Mouse (Mus musculus) megakaryocyte-erythroid progenitor cell, adult 5-6 weeks (primary cell): ENCODE measurements around the gene Fdps. TPM values are rescaled to one million over a fixed set of nuclear protein-coding genes. Genes with fewer than 3 reads are reported as not detected.

Experiments used
- ATAC-seq: replicated peaks from 2 replicates; pipeline ENCODE4 v1.8.0; 2016; ENCODE audit warnings: mild to moderate bottlenecking, inconsistent platforms; ENCODE audit not compliant: severe bottlenecking, poor library complexity, low FRiP score, low TSS enrichment
- total RNA-seq, 2 experiments: library from RNA; stranded (forward) in 1 of 2; stranded (reverse) in 1 of 2; fragments of 200-1000, 215-1000 nt in 1 of 2; fragments of >200 nt in 1 of 2; fragmentation: Nextera tagmentation in 1 of 2; gene quantifications; 2 replicates each; pipeline ENCODE4 v1.2.3; 2014 to 2017

Gene Fdps
- total RNA-seq (2014; fragmentation: Nextera tagmentation) (53.1 and 60.3 TPM in 2 replicates), total RNA-seq (2017) (102 and 125 TPM in 2 replicates)

DNA sequence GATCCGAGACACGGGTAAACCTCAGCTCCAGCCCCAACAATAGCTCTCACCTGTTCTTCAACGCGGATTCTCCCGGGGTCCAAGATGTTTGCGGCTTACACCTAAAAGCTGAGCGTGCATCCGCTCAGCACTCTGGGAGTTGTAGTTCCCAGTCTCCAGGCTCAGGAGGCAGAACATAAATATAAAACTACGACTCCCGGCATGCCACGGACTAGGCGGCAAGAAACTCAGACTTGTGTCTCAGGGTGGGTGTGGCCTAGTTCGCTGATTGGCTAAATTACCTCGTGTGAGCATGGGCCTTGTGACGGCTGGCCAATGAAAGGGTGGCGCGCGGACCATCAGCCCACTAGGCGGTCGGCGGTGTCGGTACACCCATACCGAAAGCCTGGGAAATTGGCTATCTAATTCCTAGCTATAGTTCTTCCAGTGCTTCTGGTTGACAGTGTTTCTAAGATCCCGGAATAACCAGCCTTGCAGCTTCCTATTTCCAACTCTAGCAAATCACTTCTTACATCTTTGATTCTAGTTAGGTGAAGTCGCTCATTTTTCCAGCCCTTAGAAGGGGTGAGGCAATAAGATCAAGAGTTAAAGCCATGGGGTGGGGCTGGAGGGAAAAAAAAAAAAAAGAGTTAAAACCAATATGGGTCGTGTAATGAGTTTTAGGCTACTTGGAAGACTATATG lies at the start of gene Fdps:
TSS of gene Fdps (minus strand) at position 148 of the 683 bp plus-strand sequence.
- peak; percentile 99 for ATAC-seq

DNA sequence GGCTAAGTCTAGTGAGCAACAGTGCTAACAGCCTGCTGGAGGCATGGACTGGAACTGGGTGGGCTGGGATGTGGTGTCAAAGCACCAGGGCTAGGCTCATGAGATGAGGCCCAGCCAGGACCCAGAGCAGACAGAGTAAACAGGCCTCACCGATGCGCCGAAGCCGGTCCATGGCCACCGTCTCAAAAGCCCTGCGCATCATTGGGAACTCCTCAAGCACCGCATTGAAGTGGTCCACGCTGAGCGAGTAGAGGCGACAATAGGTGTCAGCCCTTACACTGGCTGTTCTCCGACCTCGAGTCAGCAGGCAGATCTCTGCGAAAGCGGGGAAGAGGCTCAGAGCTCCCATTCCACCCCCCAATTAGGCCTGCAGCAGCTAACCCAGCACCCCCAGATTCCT lies 46.8 kb upstream of the Fdps start:
- ATAC-seq: no peak

DNA sequence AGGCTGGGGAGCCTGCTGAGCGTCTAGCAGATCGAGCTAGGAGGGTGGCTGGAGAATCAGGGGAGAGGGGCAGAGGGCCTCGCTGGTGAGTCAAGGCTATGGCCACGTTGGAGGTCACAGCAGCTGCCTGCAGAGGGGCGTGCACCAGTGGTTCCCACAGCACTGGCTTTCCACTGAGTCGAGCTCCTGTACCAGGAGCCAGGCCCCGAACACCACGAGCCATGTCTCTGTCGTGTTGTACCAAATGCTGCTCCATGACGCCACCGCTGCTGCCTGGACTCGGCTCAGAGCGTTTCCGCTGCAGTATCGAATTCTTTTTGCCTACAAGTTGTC lies 46.2 kb upstream of the Fdps start:
- peak; percentile 27 for ATAC-seq

DNA sequence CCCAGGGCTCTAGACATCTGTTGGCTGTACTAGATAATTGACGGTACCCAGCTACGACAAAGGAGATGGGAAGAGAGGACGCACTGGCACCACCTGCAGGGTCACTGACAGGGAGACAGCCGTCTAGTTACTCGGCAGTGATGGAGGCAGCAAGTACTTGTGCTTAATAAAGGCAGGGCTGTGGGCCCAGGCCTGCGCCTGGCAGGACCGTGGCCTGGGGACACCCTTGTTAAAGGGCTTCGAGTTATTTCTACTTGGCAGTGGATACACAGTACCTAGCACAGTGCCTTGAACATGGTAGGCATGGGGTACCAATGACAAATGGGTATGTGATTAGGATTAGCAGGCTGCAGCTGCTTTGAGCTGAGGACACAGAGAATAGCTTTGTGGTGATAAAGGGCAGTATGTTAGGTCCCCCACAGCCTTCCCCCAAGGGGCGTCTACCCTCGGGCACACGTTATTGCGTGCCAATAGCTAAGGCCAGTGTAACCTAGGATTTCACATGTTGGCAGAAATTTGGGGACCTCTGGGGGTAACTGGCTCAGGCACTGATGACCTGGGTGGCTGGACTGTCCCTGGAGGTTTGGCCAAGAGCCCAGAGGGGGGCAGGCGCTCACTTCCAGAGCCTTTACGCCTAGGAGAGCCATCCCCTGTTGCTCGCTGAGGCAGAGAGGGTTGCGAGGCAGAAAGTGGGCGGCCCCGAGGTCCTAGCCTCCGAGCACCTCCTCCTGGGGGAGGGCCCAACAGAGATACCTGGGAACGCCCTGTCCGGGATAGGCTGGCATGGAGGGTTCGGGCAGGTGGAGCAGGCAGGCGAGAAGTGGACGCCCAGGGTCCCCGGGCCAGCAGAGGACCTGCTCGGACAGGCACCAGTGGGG lies 45.6 kb upstream of the Fdps start:
- ATAC-seq: peak; percentile 64

DNA sequence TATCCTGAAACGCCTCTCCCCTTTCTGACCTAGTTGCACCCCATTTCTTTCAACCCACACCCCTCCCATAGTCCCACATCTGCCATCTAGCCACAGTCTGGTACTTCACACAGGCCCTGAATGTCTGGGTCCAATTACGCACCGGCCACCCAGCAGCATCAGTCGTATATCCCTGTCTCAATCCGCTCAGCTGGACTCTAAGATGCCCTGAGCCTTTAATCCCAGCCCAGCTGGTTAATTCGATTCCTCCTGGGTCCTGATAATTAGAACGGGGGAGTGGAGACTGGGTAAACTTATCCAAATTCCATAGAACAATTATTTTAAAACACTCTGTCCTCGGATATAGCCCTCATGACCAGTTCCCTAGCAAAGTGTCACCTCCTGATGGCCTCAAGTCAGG lies 43.8 kb upstream of the Fdps start:
- no peak for ATAC-seq

DNA sequence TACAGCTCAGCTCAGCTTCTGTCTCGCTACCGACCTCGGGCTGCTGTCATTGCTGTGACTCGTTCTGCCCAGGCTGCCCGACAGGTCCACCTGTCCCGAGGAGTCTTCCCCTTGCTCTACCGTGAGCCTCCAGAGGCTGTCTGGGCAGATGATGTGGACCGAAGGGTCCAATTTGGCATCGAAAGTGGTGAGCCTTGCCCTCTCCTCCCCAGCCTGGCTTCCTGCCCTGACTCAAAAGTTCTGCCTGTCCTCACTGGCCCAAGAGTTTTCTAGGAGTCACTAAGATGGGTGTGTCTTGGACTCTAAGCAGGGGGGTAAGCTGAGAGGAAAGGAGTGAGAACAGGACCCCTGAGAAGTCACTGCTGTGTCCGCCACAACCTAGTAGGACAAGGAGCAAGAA lies 43.1 kb upstream of the Fdps start:
- no peak for ATAC-seq

DNA sequence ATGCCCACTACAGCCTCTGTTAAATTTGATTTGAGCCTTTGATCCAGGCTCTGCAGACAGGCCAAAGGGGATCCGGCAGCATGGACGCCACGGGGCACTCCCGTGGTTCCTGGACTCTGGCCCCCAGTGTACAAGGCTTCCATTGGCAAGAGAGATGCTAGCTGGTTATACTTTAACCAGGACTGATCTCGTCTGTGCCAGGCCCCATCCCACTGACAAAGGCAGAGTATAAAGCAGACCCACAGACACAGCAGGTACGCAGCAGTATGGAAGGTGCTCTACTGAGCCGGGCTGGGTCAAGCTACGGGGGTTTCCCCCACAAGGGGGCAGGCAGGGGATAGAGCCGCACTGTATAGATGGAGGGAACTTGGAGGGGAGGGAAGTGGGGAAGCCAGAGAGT lies 34.6 kb upstream of the Fdps start:
- ATAC-seq: no peak

DNA sequence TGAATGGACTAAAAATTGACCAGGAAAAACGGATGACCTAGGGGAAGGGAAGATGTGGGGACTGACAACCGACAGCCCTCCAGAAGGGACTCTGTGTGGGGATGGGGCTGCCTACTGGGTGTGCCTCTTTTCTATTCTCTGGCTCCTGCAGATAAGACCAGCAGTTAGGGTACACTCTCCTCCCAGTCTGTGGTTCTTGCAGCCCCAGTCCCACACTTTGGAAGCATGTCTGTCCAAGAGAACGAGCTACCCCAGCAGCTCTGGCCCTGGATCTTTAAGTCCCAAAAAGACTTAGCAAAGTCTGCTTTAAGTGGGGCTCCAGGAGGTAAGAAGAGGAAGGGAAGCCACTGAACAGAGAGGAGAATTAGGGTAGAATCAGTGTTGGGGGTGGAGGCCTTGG lies 34.2 kb upstream of the Fdps start, which contains the start of gene Pklr:
TSS of gene Pklr (plus strand) at position 185 of the 400 bp plus-strand sequence.
- ATAC-seq: peak; percentile 67

DNA sequence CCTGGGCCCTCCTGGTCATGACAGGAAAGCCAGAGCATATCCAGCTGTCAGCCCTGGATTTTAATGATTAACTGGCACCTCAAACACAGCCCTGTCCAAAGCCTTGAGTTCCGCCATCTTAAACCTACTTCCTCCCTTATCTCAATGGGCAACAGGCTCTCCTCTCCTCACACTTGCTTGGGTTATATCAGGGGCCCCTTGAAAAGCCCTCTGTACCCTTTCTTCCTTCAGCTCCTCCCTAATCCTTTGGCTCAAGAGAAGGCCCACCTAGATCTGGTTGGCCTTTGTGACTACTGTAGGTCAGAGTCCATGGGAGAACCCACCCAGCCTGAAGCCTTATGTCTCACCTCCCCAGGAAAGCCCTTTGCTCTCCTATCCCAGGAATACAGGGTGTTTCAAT lies 32.0 kb upstream of the Fdps start:
- no peak for ATAC-seq

DNA sequence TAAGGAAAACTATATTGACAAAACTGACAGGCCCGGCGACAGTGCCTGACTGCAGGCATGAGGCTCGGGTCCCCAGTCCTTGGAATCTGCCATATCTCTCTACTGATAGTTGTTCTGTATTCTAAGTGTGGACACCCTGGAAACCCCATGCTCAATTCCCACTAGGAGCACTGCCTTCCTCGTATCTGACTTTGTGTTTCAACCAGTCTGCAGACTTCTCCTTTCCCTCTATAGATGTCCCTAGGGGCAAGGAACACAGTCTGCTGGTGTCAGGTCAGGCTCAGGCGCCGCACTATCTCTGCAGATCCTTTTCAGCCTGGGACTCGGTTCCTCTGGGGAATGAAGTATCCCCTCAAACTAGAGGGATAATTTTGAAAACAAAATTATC lies 31.3 kb upstream of the Fdps start:
- no peak for ATAC-seq

DNA sequence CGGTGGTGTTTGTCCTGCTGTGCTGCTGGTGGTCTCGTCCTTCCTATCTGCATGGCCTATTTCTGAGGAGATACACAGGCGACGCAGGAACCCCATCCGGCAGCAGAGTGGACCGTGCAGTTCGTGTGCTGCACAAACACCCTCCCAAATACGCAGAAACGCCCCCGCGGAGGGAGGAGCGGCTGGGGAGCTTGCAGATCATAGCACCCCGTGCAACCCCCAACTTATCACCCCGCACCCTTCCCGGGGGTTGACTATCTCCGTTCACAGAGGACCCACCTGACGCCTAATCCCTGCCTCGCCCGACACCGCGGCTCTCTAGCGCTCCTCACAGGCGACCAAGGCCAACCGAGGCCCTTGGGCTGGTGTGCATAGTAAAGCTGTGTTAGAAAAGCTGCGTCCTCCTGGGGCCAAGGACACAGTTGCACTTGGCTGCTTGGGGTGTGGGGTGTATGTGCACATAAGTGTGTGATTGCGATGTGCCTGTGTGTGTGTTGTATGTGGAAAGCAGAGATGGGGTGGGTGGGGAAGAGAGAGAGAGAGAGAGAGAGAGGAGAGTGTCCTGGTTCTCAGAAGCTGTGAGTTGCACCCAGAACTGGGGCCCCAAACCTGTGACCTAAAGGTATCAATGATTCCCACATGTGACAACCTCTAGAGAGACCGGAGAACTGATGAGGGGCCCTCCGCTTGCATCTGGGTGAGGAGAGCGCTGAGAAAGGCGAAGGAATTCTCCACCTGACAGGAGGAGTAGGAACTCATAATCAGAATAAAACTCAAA lies 30.7 kb upstream of the Fdps start:
- ATAC-seq: peak; percentile 92

DNA sequence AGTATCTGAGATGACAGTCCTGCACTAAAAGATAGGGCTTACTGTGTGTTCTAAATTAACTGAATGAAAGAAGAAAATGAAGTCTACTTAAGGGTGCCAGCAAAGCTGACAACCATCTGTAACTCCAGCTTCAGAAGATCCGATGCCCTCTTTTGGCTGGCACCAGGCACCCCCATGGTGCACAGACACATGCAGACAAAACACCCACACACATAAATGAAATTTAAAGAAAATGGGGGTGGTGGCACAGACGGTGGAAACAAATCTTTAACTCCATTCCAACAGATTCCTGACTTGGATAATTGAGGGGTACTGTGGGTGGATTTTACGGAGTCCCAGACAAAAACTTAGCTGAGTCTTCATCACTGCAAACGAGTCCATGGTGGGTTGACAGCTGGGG lies 30.1 kb upstream of the Fdps start:
- ATAC-seq: no peak

DNA sequence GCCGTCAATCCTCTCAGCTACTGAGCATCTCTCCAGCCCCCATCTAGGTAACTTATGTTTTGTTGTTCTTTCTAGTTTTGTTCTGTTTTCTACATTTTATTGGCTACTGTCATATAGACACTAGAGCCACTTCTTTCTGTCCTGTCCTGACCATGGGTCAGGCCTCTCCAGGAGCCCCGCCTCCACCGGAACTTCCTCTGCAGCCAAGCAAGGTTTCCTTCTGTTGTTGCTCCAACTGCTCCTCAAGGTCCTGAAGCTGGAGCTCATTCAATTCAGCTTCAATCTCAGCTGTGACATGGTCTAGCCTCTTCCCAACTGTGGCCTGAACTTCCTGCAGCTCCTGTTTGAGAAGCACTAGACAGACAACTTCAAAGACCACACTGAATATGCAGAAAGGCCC lies 28.1 kb upstream of the Fdps start:
- no peak for ATAC-seq

DNA sequence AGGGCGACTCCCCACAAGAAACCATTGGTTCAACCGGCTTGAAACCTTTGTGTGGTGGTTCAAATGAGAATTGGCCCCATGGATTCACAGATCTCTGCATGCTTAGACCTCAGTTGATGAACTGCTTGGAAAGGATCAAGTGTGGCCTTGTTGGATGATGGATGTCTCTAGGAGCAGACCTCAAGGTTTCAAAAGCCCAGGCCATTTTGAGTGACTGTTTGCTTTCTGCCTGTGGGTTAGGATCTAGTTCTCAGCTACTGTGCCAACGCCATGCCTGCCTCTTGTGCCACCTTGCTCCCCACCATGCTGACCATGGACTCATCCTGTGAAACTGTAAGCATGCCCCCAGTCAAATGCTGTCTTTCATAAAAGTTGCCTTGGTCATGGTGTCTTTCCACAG lies 24.2 kb upstream of the Fdps start:
- ATAC-seq: no peak

DNA sequence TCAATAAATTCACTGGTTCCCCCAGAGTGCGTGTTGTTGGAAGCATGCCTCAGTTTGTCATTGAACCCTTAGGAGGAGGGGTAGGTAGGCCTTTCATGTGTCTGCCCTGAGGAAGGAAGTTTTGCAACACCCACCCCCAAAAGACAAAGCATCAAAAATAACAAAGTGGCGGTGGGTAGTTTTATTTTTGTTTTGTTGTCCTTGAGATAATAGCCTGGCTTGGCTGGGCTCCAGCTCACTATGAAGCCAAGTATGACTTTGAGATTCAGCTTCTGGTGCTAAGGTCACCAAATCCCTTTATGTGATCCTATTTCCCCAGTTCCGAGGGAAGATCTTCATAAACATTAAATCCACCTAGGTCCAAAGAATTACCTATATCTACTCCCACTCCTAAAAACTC lies 22.5 kb upstream of the Fdps start:
- ATAC-seq: no peak

DNA sequence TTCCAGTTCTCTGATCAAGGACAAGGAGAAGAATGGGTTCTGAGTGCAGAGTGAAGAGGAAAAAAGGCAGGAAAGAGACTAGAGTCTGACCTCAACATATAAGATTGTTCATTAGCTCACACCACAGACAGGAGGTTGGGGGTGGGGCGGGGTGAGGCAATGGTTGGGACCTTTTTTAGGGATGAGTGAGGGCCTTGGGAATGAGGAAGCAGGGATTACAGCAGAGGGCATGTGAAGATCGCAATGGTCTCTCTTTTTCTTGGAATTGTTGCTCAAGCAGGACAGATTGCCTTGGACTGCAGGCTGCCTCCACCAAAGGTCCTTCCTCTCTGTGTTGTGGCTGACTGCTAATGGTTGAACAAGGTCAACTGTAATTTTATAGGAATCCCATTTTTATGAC lies 21.6 kb upstream of the Fdps start:
- ATAC-seq: no peak

DNA sequence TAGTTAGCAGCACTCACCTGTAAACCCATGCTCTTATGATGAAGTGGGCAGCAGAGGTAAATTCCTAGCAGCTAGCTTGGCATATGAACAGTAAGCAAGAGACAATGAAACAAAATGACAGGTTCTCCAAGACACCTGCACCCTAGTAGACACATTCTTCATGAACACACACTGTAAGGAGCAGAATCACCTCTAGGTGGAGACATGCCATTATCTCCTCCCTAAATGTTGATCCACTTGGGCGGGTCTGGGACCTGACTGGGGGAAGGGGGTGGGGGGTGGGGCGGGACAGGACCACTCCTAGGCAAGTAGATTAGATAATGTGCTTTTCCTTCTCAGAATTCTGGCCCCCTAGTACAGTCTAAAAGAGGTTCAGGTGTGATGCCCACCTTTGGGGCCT lies 13.8 kb upstream of the Fdps start:
- peak; percentile 90 for ATAC-seq

DNA sequence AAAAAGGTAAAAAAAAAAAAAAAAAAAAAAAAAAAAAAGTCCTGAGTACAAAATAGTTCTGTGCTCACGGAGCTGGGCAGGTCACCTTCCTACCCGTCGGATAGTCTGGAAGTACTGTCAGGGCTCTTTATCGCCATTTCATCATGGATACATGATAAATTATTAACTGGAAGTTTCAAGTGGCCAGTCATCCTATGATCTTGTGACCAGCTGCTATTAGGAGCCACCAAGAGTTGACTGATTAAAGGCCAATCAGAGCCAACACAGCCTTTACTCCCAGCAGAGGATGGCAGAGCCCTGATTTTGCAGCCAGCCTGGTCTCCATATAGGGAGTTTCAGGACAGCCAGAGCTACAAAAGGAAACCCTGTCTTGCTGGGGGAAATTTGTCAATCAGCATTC lies 11.3 kb upstream of the Fdps start:
- no peak for ATAC-seq

DNA sequence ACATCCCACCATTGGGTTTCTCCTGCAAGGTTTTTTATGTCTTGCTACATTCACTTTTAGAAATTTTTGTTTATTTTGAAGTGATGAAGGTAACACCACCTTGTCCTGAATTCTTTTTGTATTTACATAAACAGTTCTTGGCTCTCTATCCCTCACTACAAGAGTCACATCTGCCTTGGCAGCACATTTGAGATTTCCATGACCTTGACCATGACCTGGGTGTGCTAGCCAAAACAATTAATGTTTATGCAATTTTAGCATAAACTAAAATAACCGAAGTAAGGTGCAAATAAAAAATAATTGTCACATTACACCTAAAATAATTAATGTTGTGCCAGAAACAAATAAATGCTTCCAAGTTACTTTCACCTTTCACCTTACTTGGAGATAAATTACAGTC lies 6.4 kb upstream of the Fdps start:
- no peak for ATAC-seq

DNA sequence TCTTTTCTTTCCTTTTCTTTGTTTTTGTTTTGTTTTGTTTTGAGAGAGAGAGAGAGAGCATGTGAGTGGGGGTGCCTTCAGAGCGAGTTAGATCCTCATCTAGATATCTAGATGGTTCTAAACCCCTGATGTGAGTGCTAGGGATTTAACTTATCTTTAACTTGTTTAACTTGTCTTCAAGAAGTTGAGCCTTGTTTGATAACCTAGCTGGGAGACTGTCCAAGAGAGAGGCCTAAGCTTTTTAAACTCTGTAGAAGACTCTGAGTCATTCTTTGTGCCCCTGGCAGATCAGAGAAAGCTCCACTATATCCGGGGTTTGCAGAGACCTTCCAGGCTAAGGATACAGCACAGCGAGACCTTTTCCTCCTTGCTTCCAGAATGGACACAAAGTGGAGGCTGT lies 5.8 kb upstream of the Fdps start:
- ATAC-seq: no peak
